Mouse (Mus musculus) liver, embryonic 14 days (tissue): ENCODE measurements around the gene Nxpe4. TPM values are rescaled to one million over a fixed set of nuclear protein-coding genes. Genes with fewer than 3 reads are reported as not detected.

Source experiments
- polyA plus RNA-seq: library from polyadenylated mRNA; depleted of rRNA; stranded (reverse); fragments of >200 nt; gene quantifications from 2 replicates; pipeline ENCODE4 v1.2.3, GENCODE M21; 2012; rRNA removed

Gene Nxpe4
- 5.6 and 7.1 TPM in 2 replicates for polyA plus RNA-seq

GRCm38 (mm10) chr9:48161505-48162192, at the start of gene Nxpe4:
Gene Nxpe4 (plus strand): TSS chr9:48162023.

GRCm38 (mm10) chr9:48353148-48353698, 191.4 kb downstream of the Nxpe4 start, which contains the start of gene Nxpe2:
Gene Nxpe2 (minus strand): TSS chr9:48353454.

Other genes starting within 250 kb of the Nxpe4 start
- 114 and 134 TPM in 2 replicates for gene Nxpe2, start 191.4 kb downstream of the Nxpe4 start, polyA plus RNA-seq